Mouse (Mus musculus) midbrain, embryonic 14.5 days (tissue): ENCODE measurements at regions not wholly inside any gene's neighbourhood (a gene's known extent, or its start where the extent isn't known, plus 50 kb on each side); places are given as distances from the start of the nearest gene placed in this dataset.

Source experiments
- ATAC-seq: fragments of 200-750 bp; cut with Nextera tagmentation; 2 replicates; pipeline ENCODE4 v1.8.0; 2017; ENCODE audit warnings: moderate number of reproducible peaks, moderate library complexity; ENCODE audit not compliant: low FRiP score, low TSS enrichment
- DNase-seq: peaks from one replicate; pipeline ENCODE4 v3.0.0-alpha.2; 2015
- H3K27ac ChIP-seq: fragments of 300-500 bp; sonication (generic); replicated peaks from 2 replicates; pipeline ENCODE4 v1.5.1; 2014; ENCODE audit warnings: mild to moderate bottlenecking, low read depth, low read length, moderate library complexity
- H3K27me3 ChIP-seq: fragments of 300-500 bp; sonication (generic); 2 replicates; pipeline ENCODE4 v1.6.1; 2014; ENCODE audit warnings: low read length, control low read depth, mixed read lengths; ENCODE audit not compliant: control insufficient read depth, insufficient read depth
- H3K36me3 ChIP-seq: fragments of 300-500 bp; sonication (generic); 2 replicates; pipeline ENCODE4 v1.6.1; 2014; ENCODE audit warnings: low read length, control low read depth; ENCODE audit not compliant: control insufficient read depth, insufficient read depth
- H3K4me1 ChIP-seq: fragments of 300-500 bp; sonication (generic); 2 replicates; pipeline ENCODE4 v1.6.1; 2014; ENCODE audit warnings: mild to moderate bottlenecking, antibody characterized with exemption, low read length, control low read depth; ENCODE audit not compliant: control insufficient read depth, insufficient read depth
- H3K4me2 ChIP-seq: fragments of 300-500 bp; sonication (generic); 2 replicates; pipeline ENCODE4 v1.6.1; 2014; ENCODE audit warnings: mild to moderate bottlenecking, low read length, moderate library complexity
- H3K4me3 ChIP-seq: fragments of 300-500 bp; sonication (generic); replicated peaks from 2 replicates; pipeline ENCODE4 v1.5.1; 2014; ENCODE audit warnings: low read depth, low read length
- H3K9ac ChIP-seq: fragments of 300-500 bp; sonication (generic); replicated peaks from 2 replicates; pipeline ENCODE4 v1.6.1; 2014; ENCODE audit warnings: mild to moderate bottlenecking, low read length, moderate library complexity
- H3K9me3 ChIP-seq: fragments of 300-500 bp; sonication (generic); 2 replicates; pipeline ENCODE4 v1.6.1; 2016; ENCODE audit warnings: low read length, control low read depth, mixed read lengths; ENCODE audit not compliant: control insufficient read depth
- WGBS: fragments of 180-500 bp; shearing (Covaris S2); extraction: QIAGEN DNeasy Blood & Tissue Kit; methylation state at CpG from one replicate; pipeline ENCODE4 v1.1.7; 2014; 5-methylcytosine and 5-hydroxymethylcytosine counted together

- ATAC-seq = no peak
Observed at GRCm38 (mm10) chr1:184453673-184454072, 278.7 kb downstream of the Hlx start.

DNA sequence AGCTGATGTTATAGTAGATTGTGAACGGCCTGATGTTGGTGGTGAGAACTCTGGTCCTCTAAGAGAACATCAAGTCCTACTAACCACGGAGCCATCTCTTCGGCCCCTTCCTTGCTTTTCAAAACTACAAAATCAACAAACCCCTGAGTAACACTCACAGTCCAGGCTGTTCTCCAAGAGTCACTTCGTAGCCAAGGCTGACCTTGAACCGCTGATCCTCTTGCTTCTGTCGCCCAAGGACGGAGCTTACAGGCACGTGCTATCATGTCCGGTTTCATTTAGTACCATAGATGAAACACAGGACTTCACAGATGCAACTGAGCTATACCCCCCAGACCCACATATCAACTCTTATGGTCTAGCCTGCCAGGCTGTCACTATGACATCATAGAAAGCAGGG, 279.4 kb downstream of the Hlx start:
- Histone ChIP-seq H3K36me3 (no peaks in the 10 kb centered on the region), H3K27me3 (no peaks in the 10 kb centered on the region), H3K4me3 (no peak overlapping the region), H3K9me3 (no peaks in the 10 kb centered on the region), H3K9ac (no peak overlapping the region), H3K27ac (no peak overlapping the region), H3K4me1 (no peaks in the 10 kb centered on the region), H3K4me2 (no peak overlapping the region)
- 94% methylated on average over 9 of the region's 9 CpGs for WGBS
- DNase-seq (no peak), ATAC-seq (no peak)

More at GRCm38 (mm10) chr1:184453673-184454072, 278.7 kb downstream of the Hlx start:
- no peaks in the 10 kb centered on the region for H3K27me3 ChIP-seq
- no peaks in the 10 kb centered on the region for H3K4me1 ChIP-seq
- no peak overlapping the region for H3K27ac ChIP-seq
- 32% methylated on average over 5 of the region's 5 CpGs for WGBS
- DNase-seq = peak; percentile 30
- no peak overlapping the region for H3K4me2 ChIP-seq
- H3K4me3 ChIP-seq = no peak overlapping the region
- no peaks in the 10 kb centered on the region for H3K36me3 ChIP-seq
- no peaks in the 10 kb centered on the region for H3K9me3 ChIP-seq
- H3K9ac ChIP-seq = no peak overlapping the region

DNA sequence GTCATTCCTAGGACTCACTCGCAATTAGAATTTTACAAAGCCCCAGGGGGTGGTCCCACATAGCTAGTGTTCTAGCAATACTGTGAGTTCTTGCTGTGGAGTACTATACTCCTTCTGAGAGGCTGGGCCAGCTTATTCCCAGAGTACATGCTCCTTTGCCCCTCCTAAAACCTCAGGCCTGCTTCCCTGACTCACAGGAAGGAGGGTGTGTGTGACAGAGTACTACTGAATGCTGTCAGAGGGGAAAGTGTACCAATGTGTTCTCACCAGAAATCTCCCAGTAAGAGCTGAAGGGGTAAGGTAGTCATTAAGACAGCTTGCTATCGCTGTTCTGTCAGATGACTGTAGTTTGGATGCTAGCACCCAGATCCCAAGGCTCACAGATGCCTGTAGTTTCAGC, 280.7 kb downstream of the Hlx start:
- Histone ChIP-seq H3K4me2 (no peak overlapping the region), H3K36me3 (no peaks in the 10 kb centered on the region), H3K9ac (no peak overlapping the region), H3K9me3 (no peaks in the 10 kb centered on the region), H3K4me1 (no peaks in the 10 kb centered on the region), H3K27me3 (no peaks in the 10 kb centered on the region), H3K27ac (no peak overlapping the region), H3K4me3 (no peak overlapping the region)
- DNase-seq = no peak
- ATAC-seq = no peak
- WGBS = 83% methylated on average over 2 of the region's 2 CpGs

DNA sequence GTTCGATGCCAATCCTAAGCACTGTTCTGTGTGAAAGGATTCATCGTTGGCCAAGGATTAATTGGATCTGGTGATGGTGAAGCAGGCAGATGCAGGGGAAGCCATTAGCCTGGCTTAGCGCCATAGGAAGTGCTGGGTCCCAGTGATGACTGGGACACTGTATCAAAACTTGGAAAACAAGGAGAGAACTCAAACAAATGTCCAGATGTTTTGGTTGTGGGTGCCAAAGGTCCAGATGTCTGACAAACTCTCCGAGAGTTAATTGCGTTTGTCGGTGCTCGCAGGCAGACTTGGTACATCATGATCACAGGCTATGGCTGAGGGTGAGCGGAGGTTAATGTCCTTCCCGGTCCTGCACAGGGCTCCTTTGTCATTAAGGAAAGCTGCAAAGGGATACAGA, 283.4 kb downstream of the Hlx start:
- Histone ChIP-seq H3K4me1 (no peaks in the 10 kb centered on the region), H3K9ac (no peak overlapping the region), H3K4me2 (no peak overlapping the region), H3K36me3 (no peaks in the 10 kb centered on the region), H3K4me3 (no peak overlapping the region), H3K27me3 (no peaks in the 10 kb centered on the region), H3K27ac (no peak overlapping the region), H3K9me3 (no peaks in the 10 kb centered on the region)
- DNase-seq = no peak
- no peak for ATAC-seq
- 95% methylated on average over 9 of the region's 9 CpGs for whole genome bisulfite sequencing

DNA sequence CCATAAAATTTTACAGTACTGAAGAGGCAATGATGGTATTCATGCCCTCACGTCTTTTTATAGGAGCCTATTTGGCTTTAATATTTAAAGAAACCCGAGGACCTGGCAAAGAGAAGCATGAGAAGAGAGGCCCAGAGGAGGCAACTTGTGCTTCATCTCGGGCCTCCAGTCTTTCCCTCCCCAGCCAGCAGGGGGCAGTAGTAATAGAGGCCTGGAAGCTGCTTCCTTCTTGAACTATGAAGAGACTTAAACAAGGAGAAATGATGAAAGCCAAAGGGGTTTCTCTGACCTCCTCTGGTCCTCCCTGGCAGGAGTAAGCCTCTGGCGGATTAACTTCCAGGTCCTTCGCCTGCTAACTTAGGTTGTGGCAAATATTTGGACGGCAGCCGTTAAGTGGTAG, 284.5 kb downstream of the Hlx start:
- no peak overlapping the region for H3K27ac ChIP-seq
- H3K36me3 ChIP-seq = no peaks in the 10 kb centered on the region
- H3K4me1 ChIP-seq = no peaks in the 10 kb centered on the region
- no peak overlapping the region for H3K4me3 ChIP-seq
- H3K4me2 ChIP-seq = no peak overlapping the region
- 53% methylated on average over 7 of the region's 7 CpGs for WGBS
- no peaks in the 10 kb centered on the region for H3K9me3 ChIP-seq
- no peaks in the 10 kb centered on the region for H3K27me3 ChIP-seq
- H3K9ac ChIP-seq = no peak overlapping the region
- ATAC-seq (no peak), DNase-seq (peak; percentile 62)

- H3K4me2 ChIP-seq = no peak overlapping the region
- DNase-seq = no peak
- no peaks in the 10 kb centered on the region for H3K9me3 ChIP-seq
- no peaks in the 10 kb centered on the region for H3K36me3 ChIP-seq
- no peak overlapping the region for H3K4me3 ChIP-seq
- no peaks in the 10 kb centered on the region for H3K27me3 ChIP-seq
- no peak overlapping the region for H3K9ac ChIP-seq
- H3K4me1 ChIP-seq = no peaks in the 10 kb centered on the region
- no peak for ATAC-seq
- WGBS = 80% methylated on average over 5 of the region's 5 CpGs
- no peak overlapping the region for H3K27ac ChIP-seq
Observed at GRCm38 (mm10) chr1:184447161-184447667, 285.2 kb downstream of the Hlx start.

- DNase-seq (no peak), ATAC-seq (no peak)
- Histone ChIP-seq H3K27me3 (no peaks in the 10 kb centered on the region), H3K4me1 (no peaks in the 10 kb centered on the region), H3K27ac (no peak overlapping the region), H3K9ac (no peak overlapping the region), H3K4me3 (no peak overlapping the region), H3K36me3 (no peaks in the 10 kb centered on the region), H3K4me2 (no peak overlapping the region), H3K9me3 (no peaks in the 10 kb centered on the region)
- 91% methylated on average over 10 of the region's 10 CpGs for WGBS
Observed at GRCm38 (mm10) chr1:184444189-184444588, 288.2 kb downstream of the Hlx start.

DNA sequence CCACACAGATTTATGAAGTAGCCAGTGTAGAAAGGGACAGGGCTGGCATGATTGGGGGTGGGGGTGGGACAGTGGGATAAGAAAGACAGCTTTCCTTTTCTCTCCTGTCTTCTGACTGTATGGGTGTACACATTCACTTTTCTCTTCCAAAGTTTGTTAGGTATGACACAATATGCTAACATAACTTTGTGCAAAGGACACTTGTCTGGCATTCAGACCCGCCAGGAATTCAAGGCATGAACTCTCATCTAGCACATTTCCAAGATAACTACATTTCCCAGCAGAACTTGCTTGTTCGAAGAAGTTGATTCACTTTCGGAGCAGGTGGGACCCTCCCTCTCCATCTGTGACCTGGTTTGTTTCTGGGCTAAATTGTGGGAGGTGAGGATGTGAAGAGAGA, 289.7 kb downstream of the Hlx start:
- Histone ChIP-seq H3K36me3 (no peaks in the 10 kb centered on the region), H3K4me3 (no peak overlapping the region), H3K9me3 (no peaks in the 10 kb centered on the region), H3K27ac (no peak overlapping the region), H3K27me3 (no peaks in the 10 kb centered on the region), H3K9ac (no peak overlapping the region), H3K4me2 (no peak overlapping the region), H3K4me1 (no peaks in the 10 kb centered on the region)
- 89% methylated on average over 3 of the region's 3 CpGs for WGBS
- ATAC-seq = no peak
- no peak for DNase-seq

GRCm38 (mm10) chr1:184441005-184441557, 291.3 kb downstream of the Hlx start:
- no peaks in the 10 kb centered on the region for H3K36me3 ChIP-seq
- peak overlapping the region; percentile 14; the same call in 1 of the 2 replicates for H3K4me3 ChIP-seq
- no peaks in the 10 kb centered on the region for H3K27me3 ChIP-seq
- WGBS = 40% methylated on average over 18 of the region's 18 CpGs
- H3K4me1 ChIP-seq = no peaks in the 10 kb centered on the region
- DNase-seq = peak; percentile 59
- no peak for ATAC-seq
- H3K27ac ChIP-seq = 0 out of 2 replicates have a peak overlapping the region, but pooled peaks have one; percentile 20
- H3K9me3 ChIP-seq = no peaks in the 10 kb centered on the region
- H3K9ac ChIP-seq = no peak overlapping the region
- peak overlapping the region; percentile 47 for H3K4me2 ChIP-seq
